Mouse (Mus musculus): ENCODE data around the gene Trpc4ap.

- no peak for TF ChIP-seq CTCF (IDR thresholded peaks at IDR 0.05; ENCODE audit: borderline replicate concordance, insufficient read depth, low read length)
- TF ChIP-seq POLR2A (IDR thresholded peaks at IDR 0.05; ENCODE audit: low read depth, low read length): no peak
Measured at GRCm38 (mm10) chr2:155589521-155589920, 102.7 kb downstream of the Trpc4ap start.
